Mouse (Mus musculus) liver, embryonic 12.5 days (tissue): ENCODE results near the gene Sox6. TPM values are rescaled to one million over a fixed set of nuclear protein-coding genes. Genes with fewer than 3 reads are reported as not detected.

Experiments
- ATAC-seq: fragments of 200-750 bp; cut with Nextera tagmentation; 2 replicates; pipeline ENCODE4 v1.8.0; 2017; ENCODE audit warnings: moderate number of reproducible peaks, mild to moderate bottlenecking, moderate library complexity
- H3K27ac ChIP-seq: fragments of 300-500 bp; sonication (generic); 2 replicates; pipeline ENCODE4 v1.5.1; 2016; ENCODE audit warnings: mild to moderate bottlenecking
- H3K27me3 ChIP-seq: fragments of 300-500 bp; sonication (generic); replicated peaks from 2 replicates; pipeline ENCODE4 v1.6.1; 2016; ENCODE audit warnings: mild to moderate bottlenecking, moderate library complexity
- H3K36me3 ChIP-seq: fragments of 300-500 bp; sonication (generic); 2 replicates; pipeline ENCODE4 v1.6.1; 2016; ENCODE audit warnings: mild to moderate bottlenecking, moderate library complexity
- H3K4me1 ChIP-seq: fragments of 300-500 bp; sonication (generic); 2 replicates; pipeline ENCODE4 v1.6.1; 2016
- H3K4me2 ChIP-seq: fragments of 300-500 bp; sonication (generic); 2 replicates; pipeline ENCODE4 v1.6.1; 2016; ENCODE audit warnings: mild to moderate bottlenecking, moderate library complexity
- H3K4me3 ChIP-seq: fragments of 300-500 bp; sonication (generic); 2 replicates; pipeline ENCODE4 v1.5.1; 2016; ENCODE audit warnings: mild to moderate bottlenecking, moderate library complexity
- H3K9ac ChIP-seq: fragments of 300-500 bp; sonication (generic); 2 replicates; pipeline ENCODE4 v1.6.1; 2016; ENCODE audit warnings: mild to moderate bottlenecking, moderate library complexity
- H3K9me3 ChIP-seq: fragments of 300-500 bp; sonication (generic); replicated peaks from 2 replicates; pipeline ENCODE4 v1.6.1; 2016; ENCODE audit warnings: mild to moderate bottlenecking, moderate library complexity
- WGBS: fragments of 180-500 bp; shearing (Covaris S2); methylation state at CpG from one replicate; pipeline ENCODE4 v1.1.7; 2016; ENCODE audit not compliant: insufficient replicate concordance; 5-methylcytosine and 5-hydroxymethylcytosine counted together
- polyA plus RNA-seq: library from polyadenylated mRNA; unstranded; fragments of >200 nt; fragmentation: Nextera tagmentation; extraction: Ambion mirVana; gene quantifications from 2 replicates; pipeline ENCODE4 v1.2.1, GENCODE M21; 2016

The Sox6 gene
- polyA plus RNA-seq, 1 experiment from 2014 or later = 61.1 TPM

DNA sequence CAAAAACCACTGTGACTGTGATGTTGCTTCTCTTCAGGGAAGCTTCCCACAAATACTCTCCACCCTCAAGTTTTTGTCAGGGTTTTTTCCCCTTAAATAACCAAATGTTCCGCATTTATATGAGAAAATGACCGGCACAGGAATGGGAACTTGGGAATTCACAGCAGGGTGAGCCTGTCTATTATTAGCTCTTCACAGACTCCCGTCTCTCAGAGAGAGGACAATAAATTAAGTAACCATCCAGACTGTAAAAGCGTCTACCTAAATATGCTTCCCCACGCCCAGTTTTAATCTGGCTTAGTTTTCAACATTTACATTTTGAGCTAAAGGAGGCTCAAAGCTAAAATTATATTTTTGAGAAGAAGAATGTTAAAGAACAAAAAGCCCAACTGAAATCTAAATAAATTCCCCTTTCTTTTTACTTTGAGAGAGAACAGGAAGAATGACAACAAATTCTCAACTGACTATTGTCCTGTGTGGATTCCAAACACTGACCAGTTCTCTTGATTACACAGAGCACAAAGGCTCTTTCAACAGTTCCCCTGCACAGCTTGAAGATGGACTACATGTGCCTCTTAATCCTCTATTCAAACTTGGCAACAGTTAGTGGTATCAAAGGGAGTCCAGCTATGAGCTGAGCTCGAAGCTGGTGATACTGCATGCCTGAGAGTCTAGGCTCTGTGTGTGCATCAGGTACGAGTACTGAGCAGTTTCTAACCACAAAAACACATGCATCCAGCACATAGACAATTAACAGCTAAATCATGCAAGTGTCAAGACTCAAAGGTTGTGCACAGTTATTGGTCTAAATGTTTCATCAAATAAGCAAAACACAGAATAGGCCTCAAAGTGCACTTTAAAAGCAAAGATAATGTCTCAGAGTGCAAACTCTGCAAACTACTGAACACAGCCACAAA lies 316.7 kb downstream of the Sox6 start:
- Histone ChIP-seq H3K4me2 (no peak overlapping the region), H3K27me3 (no peaks in the 10 kb centered on the region), H3K4me1 (no peaks in the 10 kb centered on the region), H3K36me3 (no peaks in the 10 kb centered on the region), H3K4me3 (no peak overlapping the region), H3K9me3 (no peaks in the 10 kb centered on the region), H3K9ac (no peak overlapping the region), H3K27ac (no peak overlapping the region)
- WGBS = 63% methylated on average over 7 of the region's 7 CpGs
- ATAC-seq = no peak

DNA sequence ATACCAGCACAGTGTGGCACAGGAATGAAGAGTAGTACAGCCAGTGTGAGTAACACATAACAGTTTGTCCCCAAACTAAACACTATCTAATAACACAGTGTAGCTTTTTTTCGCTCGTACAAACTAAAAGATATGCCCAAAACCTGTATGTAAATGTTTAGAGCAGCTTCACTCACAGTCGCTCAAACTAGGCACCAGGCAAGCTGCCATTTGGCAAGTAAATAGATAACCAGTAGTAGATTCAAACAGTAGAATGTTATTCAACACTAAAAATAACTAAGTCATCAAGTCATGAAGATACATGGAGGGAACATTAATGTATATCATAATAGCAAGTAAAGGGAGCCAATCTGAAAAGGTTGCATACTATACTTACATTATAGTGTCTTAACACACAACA lies 318.8 kb downstream of the Sox6 start:
- ATAC-seq = no peak
- Histone ChIP-seq H3K4me1 (no peaks in the 10 kb centered on the region), H3K27ac (no peak overlapping the region), H3K27me3 (no peaks in the 10 kb centered on the region), H3K4me2 (no peak overlapping the region), H3K4me3 (no peak overlapping the region), H3K9me3 (no peaks in the 10 kb centered on the region), H3K36me3 (no peaks in the 10 kb centered on the region), H3K9ac (no peak overlapping the region)
- 79% methylated on average over 3 of the region's 3 CpGs for WGBS

DNA sequence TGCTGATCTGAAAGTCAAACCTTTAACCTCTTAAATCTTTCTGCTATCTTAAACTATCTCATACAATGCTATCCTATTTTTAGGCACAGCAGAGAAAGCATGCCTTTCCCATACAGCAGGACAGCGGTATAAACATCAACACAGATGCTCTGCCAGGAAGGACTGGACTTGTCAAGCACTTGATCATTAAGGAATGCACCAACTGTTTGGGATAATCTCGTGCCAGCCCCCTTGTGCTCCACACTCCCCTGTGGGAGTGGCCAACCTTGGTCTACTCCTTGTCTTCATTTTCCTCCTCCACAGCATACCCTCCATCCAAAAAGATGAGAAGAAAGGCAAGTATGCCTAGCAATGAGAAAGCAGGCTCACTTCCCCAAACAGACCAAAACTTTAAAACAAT lies 332.5 kb downstream of the Sox6 start:
- Histone ChIP-seq H3K4me3 (no peak overlapping the region), H3K9me3 (no peaks in the 10 kb centered on the region), H3K27ac (no peak overlapping the region), H3K4me2 (no peak overlapping the region), H3K9ac (no peak overlapping the region), H3K4me1 (no peaks in the 10 kb centered on the region), H3K36me3 (peaks cover 3% of the 10 kb centered on the region; the same call in 1 of the 2 replicates), H3K27me3 (no peaks in the 10 kb centered on the region)
- 48% methylated on average over 2 of the region's 2 CpGs for WGBS
- no peak for ATAC-seq

DNA sequence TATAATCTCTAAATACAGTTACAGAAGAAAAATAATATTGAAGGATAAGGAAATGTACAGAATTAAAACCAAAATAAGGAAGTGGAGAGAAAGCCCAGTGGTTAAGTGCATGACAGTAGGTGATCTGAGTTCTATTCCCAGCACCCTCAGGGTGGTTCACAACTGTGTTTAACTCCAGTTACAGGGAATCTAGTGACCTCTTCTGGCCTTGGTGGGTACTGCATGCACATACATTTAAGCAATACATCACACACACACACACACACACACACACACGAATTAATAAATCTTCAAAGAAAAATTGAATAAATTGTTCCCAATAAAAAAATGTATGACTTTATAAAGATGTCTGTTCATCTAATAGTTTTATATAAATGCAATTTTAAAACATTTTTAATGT lies 340.5 kb downstream of the Sox6 start:
- ATAC-seq = no peak
- Histone ChIP-seq H3K9ac (no peak overlapping the region), H3K4me2 (no peak overlapping the region), H3K36me3 (peaks cover 22% of the 10 kb centered on the region), H3K4me1 (no peaks in the 10 kb centered on the region), H3K27ac (no peak overlapping the region), H3K27me3 (no peaks in the 10 kb centered on the region), H3K9me3 (no peaks in the 10 kb centered on the region), H3K4me3 (no peak overlapping the region)
- WGBS = 48% methylated on average over 1 of the region's 1 CpGs

DNA sequence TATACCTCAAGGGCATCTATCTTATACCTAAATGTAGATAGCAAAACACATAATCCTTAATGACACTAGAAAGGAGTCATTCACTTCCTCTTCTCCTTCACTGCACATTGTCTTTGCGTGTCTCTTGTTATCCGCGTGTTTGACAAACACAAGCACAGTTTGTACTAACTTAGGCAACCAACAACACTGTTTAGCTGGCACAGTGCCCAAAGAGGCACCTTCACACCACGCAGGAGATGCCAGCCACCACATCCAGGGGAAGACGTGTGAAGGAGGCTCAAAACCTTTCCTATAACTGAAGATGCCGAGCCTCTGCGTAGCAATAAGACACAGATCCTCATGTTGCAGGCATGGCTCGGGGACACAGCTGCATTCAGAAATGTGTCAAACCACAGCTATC lies 345.4 kb downstream of the Sox6 start:
- no peaks in the 10 kb centered on the region for H3K4me1 ChIP-seq
- H3K36me3 ChIP-seq = no peaks in the 10 kb centered on the region
- H3K4me2 ChIP-seq = no peak overlapping the region
- H3K27ac ChIP-seq = no peak overlapping the region
- no peak for ATAC-seq
- H3K9me3 ChIP-seq = no peaks in the 10 kb centered on the region
- no peaks in the 10 kb centered on the region for H3K27me3 ChIP-seq
- no peak overlapping the region for H3K9ac ChIP-seq
- H3K4me3 ChIP-seq = no peak overlapping the region
- WGBS = 81% methylated on average over 8 of the region's 8 CpGs

DNA sequence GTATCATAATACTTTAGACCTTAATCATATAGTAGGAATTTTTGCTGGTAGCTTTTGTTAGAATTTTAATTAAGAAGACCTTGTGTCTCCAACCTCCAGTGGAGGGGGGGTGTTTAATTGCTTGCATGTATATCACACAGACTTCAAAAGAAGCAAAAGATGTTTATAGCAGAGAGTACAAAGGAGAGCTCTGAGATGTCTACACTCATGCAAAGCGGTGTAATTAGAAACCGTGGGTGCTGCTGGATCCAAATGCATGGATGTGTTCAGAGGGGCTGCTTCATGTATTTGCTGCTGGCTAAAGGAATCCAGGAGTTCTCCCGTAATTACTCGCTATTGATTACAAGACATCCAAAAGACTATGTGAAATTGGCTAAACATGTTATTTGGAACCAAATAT lies 347.5 kb downstream of the Sox6 start:
- WGBS = 84% methylated on average over 4 of the region's 4 CpGs
- Histone ChIP-seq H3K4me2 (no peak overlapping the region), H3K9ac (no peak overlapping the region), H3K27ac (no peak overlapping the region), H3K36me3 (no peaks in the 10 kb centered on the region), H3K27me3 (no peaks in the 10 kb centered on the region), H3K9me3 (no peaks in the 10 kb centered on the region), H3K4me3 (no peak overlapping the region), H3K4me1 (no peaks in the 10 kb centered on the region)
- no peak for ATAC-seq

DNA sequence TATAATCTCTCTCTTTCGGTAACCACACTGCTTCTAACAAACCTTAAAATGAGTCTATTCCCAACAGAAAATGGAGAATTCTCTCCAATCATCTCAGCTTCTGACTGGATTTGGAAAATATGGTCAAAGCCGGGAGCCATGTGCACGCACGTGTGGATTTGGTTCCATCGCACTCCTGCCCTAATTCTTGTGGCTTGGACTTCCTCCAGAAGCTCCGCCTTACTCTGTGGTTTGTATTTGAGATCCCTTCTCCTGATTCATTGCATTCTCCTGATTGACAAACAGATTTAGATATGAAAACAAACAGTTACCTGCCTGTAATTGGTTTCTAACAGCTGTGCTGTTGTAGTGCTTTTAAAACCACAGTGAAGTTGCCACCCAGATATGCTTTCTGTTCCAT lies 351.9 kb downstream of the Sox6 start:
- no peaks in the 10 kb centered on the region for H3K36me3 ChIP-seq
- H3K4me2 ChIP-seq = no peak overlapping the region
- no peaks in the 10 kb centered on the region for H3K27me3 ChIP-seq
- ATAC-seq = no peak
- 44% methylated on average over 6 of the region's 6 CpGs for WGBS
- H3K9ac ChIP-seq = no peak overlapping the region
- H3K4me1 ChIP-seq = no peaks in the 10 kb centered on the region
- no peak overlapping the region for H3K4me3 ChIP-seq
- no peaks in the 10 kb centered on the region for H3K9me3 ChIP-seq
- no peak overlapping the region for H3K27ac ChIP-seq

DNA sequence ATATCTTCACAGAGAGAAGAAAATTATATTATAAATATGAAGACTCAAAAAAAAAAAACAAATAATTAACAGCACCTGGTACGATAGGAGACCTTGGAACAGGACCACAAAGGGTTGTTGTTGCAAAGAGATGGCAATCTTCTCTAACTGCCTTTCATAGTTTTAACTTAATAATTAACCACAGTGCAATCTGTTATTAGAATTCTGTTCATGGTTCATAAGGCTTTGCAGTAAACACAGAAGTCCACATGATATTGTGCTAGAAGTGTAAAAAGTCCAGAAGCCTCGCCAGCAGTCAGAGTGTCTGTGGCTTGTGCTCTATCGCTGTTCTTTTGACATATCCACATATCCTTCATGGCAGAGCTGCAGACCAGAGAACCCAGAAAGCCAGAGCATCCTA lies 354.5 kb downstream of the Sox6 start:
- 84% methylated on average over 3 of the region's 3 CpGs for WGBS

DNA sequence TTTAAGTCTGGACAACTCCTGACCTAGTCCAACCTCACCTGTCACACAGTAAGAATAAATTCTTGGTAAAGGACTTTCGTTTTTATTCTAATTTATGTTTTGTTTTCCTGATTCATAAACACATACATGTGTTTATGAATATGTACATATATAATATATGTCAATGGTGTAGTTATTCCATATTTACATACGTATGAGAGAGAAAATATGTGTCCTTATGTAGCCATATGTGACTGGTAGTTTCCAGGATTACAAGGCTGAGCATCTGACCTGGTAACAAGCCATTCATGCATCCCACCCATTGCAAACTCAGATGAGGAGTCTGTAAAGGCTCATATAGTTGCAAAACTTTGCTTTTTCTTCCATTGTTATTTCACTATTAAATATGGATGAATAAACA lies 366.8 kb downstream of the Sox6 start:
- H3K36me3 ChIP-seq = no peaks in the 10 kb centered on the region
- no peak overlapping the region for H3K9ac ChIP-seq
- no peak for ATAC-seq
- H3K9me3 ChIP-seq = no peaks in the 10 kb centered on the region
- H3K27ac ChIP-seq = no peak overlapping the region
- H3K4me2 ChIP-seq = no peak overlapping the region
- no peak overlapping the region for H3K4me3 ChIP-seq
- 88% methylated on average over 2 of the region's 2 CpGs for WGBS
- no peaks in the 10 kb centered on the region for H3K4me1 ChIP-seq
- no peaks in the 10 kb centered on the region for H3K27me3 ChIP-seq

More for the DNA sequence above, 354.5 kb downstream of the Sox6 start:
- Histone ChIP-seq H3K4me2 (no peak overlapping the region), H3K4me3 (no peak overlapping the region), H3K4me1 (no peaks in the 10 kb centered on the region), H3K36me3 (no peaks in the 10 kb centered on the region), H3K9ac (no peak overlapping the region), H3K27me3 (no peaks in the 10 kb centered on the region), H3K9me3 (no peaks in the 10 kb centered on the region), H3K27ac (no peak overlapping the region)
- ATAC-seq = no peak

DNA sequence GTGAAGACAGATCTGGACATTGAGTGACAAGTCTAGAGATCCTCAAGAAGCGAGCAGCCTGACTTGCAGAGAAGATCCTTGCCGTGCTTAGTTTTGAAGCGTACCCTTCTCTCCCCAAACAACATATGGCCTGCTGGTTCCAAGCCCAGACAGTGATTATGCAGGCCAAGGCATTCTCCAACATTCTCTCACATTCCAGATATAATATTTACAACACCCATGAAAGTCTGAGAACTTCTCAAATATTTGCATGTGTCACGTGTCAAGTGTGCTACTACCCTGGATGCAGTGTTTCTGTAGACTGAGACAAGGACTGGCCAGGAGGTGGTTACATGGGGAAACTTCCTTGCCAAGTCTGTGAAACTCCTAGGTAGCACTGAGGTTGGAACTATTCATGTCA lies 367.3 kb downstream of the Sox6 start:
- Histone ChIP-seq H3K27ac (no peak overlapping the region), H3K9me3 (no peaks in the 10 kb centered on the region), H3K36me3 (no peaks in the 10 kb centered on the region), H3K4me2 (no peak overlapping the region), H3K4me3 (no peak overlapping the region), H3K4me1 (no peaks in the 10 kb centered on the region), H3K9ac (no peak overlapping the region), H3K27me3 (no peaks in the 10 kb centered on the region)
- ATAC-seq = no peak
- 90% methylated on average over 4 of the region's 4 CpGs for WGBS

DNA sequence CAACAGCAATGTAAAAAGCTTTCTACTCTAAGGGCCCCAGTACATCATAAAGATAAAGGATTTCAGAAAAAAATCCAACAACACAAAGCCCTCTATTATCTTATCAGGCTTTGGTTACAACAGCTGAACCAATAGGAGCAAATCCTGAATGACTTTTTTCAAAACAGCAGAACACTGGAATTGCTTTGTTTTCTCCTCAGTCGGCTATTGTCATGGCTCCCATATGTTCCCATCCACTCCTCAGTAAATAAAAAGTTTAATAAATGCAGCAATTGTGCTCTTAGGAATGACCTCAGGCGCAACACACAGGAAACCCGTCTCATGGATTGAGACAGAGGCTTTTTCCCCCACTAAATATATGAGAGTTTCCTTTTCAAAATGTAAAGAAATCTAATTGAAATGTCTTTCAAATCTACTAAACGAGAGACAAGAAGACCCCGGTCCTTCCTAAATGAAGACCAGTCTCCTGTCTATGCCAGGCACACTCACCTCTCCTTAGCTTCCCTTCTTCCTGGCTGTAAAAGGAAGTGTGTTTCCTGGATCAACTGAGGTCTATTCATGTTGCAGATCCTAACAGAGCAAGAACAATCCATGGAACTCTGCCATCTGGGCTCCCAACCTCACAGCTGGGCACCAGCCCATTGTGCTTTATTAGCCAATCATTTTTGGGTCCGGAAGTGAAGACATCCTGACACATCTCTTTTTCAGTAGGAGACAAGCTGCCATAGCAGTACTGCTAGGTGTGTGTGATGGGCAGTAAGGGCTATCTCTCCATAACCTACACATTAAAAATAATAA lies 369.2 kb downstream of the Sox6 start:
- no peak overlapping the region for H3K9ac ChIP-seq
- H3K36me3 ChIP-seq = no peaks in the 10 kb centered on the region
- no peak for ATAC-seq
- no peaks in the 10 kb centered on the region for H3K9me3 ChIP-seq
- 75% methylated on average over 6 of the region's 6 CpGs for WGBS
- H3K27ac ChIP-seq = no peak overlapping the region
- H3K27me3 ChIP-seq = no peaks in the 10 kb centered on the region
- H3K4me1 ChIP-seq = no peaks in the 10 kb centered on the region
- H3K4me3 ChIP-seq = no peak overlapping the region
- H3K4me2 ChIP-seq = no peak overlapping the region

DNA sequence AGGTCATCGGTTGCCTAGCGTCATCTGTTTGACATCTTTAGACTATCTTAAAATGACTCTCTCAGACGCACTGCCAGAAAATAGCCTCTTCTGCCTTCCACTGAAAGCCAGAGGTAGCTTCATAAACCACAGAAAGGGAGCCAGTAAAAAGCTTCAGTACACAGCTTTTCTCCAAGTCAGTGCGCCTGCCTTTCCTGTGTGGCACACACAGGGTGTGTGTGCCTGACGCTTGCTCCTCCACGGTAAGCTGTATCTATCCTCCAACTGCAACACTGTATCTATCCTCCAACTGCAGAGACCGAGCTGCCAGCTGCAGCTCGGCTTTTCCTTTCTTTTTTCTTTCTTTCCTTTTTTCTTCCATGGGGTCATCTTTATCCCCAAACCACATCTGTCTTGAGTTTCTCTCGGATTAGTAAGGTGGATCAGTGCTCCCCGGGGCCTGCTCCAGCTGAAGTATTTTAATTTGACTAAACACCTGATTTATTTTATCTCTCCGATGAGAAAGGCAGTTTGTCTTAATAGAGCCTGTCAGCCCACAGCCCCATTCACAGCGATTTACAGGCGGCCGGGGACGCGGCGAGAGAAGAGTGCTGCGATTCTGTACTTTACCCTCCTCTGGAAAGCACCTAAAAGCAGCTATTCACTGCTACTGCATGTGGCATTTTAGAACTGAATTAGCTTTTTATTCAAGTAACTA lies 371.8 kb downstream of the Sox6 start:
- H3K4me1 ChIP-seq = no peaks in the 10 kb centered on the region
- peaks cover 5% of the 10 kb centered on the region for H3K36me3 ChIP-seq
- no peak overlapping the region for H3K27ac ChIP-seq
- no peaks in the 10 kb centered on the region for H3K27me3 ChIP-seq
- no peaks in the 10 kb centered on the region for H3K9me3 ChIP-seq
- 69% methylated on average over 18 of the region's 18 CpGs for WGBS
- H3K9ac ChIP-seq = no peak overlapping the region
- peak overlapping the region; percentile 14; the same call in 1 of the 2 replicates for H3K4me2 ChIP-seq
- ATAC-seq = no peak
- no peak overlapping the region for H3K4me3 ChIP-seq
